Mouse (Mus musculus) kidney, embryonic 16.5 days (tissue): Measurements from ENCODE around the gene Cilp2. TPM values are rescaled to one million over a fixed set of nuclear protein-coding genes. Genes with fewer than 3 reads are reported as not detected.

Source experiments
- ATAC-seq: fragments of 200-750 bp; cut with Nextera tagmentation; 2 replicates; pipeline ENCODE4 v1.8.0; 2017; ENCODE audit warnings: moderate TSS enrichment; ENCODE audit not compliant: low FRiP score, low TSS enrichment
- H3K27ac ChIP-seq: fragments of 300-500 bp; sonication (generic); 2 replicates; pipeline ENCODE4 v1.5.1; 2014; ENCODE audit warnings: low read length
- H3K27me3 ChIP-seq: fragments of 300-500 bp; sonication (generic); 2 replicates; pipeline ENCODE4 v1.6.1; 2014; ENCODE audit warnings: low read length, control low read depth, mixed read lengths; ENCODE audit not compliant: insufficient read depth
- H3K36me3 ChIP-seq: fragments of 300-500 bp; sonication (generic); 2 replicates; pipeline ENCODE4 v1.6.1; 2014; ENCODE audit warnings: low read length, control low read depth, mixed read lengths; ENCODE audit not compliant: insufficient read depth
- H3K4me1 ChIP-seq: fragments of 300-500 bp; sonication (generic); 2 replicates; pipeline ENCODE4 v1.6.1; 2014; ENCODE audit warnings: low read length, control low read depth, mixed read lengths; ENCODE audit not compliant: insufficient read depth
- H3K4me2 ChIP-seq: fragments of 300-500 bp; sonication (generic); replicated peaks from 2 replicates; pipeline ENCODE4 v1.6.1; 2014; ENCODE audit warnings: low read depth, low read length
- H3K4me3 ChIP-seq: fragments of 300-500 bp; sonication (generic); 2 replicates; pipeline ENCODE4 v1.5.1; 2014; ENCODE audit warnings: mild to moderate bottlenecking, low read length
- H3K9ac ChIP-seq: fragments of 300-500 bp; sonication (generic); replicated peaks from 2 replicates; pipeline ENCODE4 v1.6.1; 2014; ENCODE audit warnings: low read length
- H3K9me3 ChIP-seq: fragments of 300-500 bp; sonication (generic); 2 replicates; pipeline ENCODE4 v1.6.1; 2016; ENCODE audit warnings: low read length, control low read depth
- WGBS: fragments of 180-500 bp; shearing (Covaris S2); extraction: QIAGEN DNeasy Blood & Tissue Kit; methylation state at CpG from one replicate; pipeline ENCODE4 v1.1.7; 2014; 5-methylcytosine and 5-hydroxymethylcytosine counted together
- polyA plus RNA-seq: library from polyadenylated mRNA; unstranded; fragments of >200 nt; fragmentation: Nextera tagmentation; extraction: Ambion mirVana; gene quantifications from 2 replicates; pipeline ENCODE4 v1.2.1, GENCODE M21; 2015

Gene Cilp2
- polyA plus RNA-seq, 1 experiment from 2014 or later = 0.94 TPM

DNA sequence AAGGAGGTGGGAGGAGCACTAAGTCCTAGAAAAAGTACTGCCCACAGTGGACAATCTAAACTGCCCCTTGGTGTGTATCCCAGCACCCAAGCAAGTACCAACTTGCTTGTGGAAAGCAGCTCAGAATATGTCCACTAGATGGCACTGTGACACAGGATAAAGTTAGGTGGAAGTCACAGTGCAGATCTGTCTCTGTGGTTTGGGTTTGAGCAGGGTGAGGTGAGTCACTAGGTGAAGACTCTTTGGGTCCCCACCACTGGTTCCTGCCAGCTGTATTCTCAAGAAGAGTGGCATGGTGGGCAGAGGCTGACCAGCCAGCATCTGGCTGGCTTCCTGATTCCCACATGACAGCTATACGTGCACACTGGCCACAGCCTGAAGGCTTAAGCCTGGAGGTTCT, 31.5 kb upstream of the Cilp2 start:
- Histone ChIP-seq H3K4me2 (no peak overlapping the region), H3K9me3 (no peaks in the 10 kb centered on the region), H3K9ac (no peak overlapping the region), H3K4me1 (peaks cover 18% of the 10 kb centered on the region), H3K4me3 (no peak overlapping the region), H3K27ac (no peak overlapping the region; the same call in 1 of the 2 replicates), H3K36me3 (peaks cover 34% of the 10 kb centered on the region), H3K27me3 (no peaks in the 10 kb centered on the region)
- ATAC-seq = peak; percentile 49; the same call in 1 of the 2 replicates
- WGBS = 45% methylated on average over 1 of the region's 1 CpGs

DNA sequence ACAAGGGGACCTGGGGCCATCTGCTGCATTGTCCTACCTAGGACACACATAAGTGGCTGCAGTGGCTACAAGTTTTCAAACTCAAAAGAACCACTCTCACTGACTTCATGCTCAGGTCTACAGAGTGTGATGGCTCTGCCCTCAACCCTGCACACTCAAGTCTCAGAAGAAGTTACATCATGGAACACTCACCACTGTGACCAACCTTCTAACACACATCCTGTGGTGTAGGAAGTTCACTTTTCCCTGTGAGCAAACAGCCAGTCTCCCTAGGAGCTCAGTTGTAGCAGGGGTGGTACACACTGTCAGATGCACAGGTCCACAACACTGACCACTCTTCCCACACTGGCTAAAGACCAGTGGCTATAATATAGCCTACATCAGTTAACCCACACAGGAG, 31.0 kb upstream of the Cilp2 start:
- Histone ChIP-seq H3K9ac (no peak overlapping the region), H3K9me3 (no peaks in the 10 kb centered on the region), H3K27ac (no peak overlapping the region), H3K36me3 (peaks cover 37% of the 10 kb centered on the region), H3K4me1 (peaks cover 18% of the 10 kb centered on the region), H3K27me3 (no peaks in the 10 kb centered on the region), H3K4me2 (no peak overlapping the region), H3K4me3 (no peak overlapping the region)
- ATAC-seq = no peak

DNA sequence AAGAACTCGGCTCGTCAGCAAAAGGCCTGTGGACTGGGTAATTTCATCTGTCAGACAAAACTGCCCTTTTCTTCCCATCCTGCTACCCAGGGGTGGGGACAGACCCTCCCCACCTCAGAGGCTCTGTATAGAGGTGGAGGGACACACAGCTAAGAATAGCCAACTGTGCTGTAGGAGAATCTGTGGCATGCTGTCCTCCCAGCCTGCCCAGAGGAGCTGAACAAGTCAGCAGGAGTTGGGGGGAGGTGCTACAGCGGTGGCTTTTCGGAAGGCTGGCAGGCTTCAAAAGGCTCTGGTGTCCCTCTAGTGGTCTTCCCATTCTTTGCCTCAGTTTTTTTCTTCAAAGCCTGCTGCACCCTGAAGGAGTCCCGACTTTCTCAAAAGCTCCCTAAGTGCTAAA, 28.3 kb upstream of the Cilp2 start:
- ATAC-seq = no peak
- H3K27me3 ChIP-seq = no peaks in the 10 kb centered on the region
- H3K4me2 ChIP-seq = no peak overlapping the region
- 62% methylated on average over 5 of the region's 5 CpGs for WGBS
- H3K9me3 ChIP-seq = no peaks in the 10 kb centered on the region
- H3K4me1 ChIP-seq = peaks cover 10% of the 10 kb centered on the region
- no peak overlapping the region for H3K9ac ChIP-seq
- H3K27ac ChIP-seq = no peak overlapping the region
- peaks cover 65% of the 10 kb centered on the region for H3K36me3 ChIP-seq
- H3K4me3 ChIP-seq = no peak overlapping the region

GRCm38 (mm10) chr8:69914526-69914925, 27.0 kb upstream of the Cilp2 start:
- 84% methylated on average over 4 of the region's 4 CpGs for WGBS
- H3K27ac ChIP-seq = no peak overlapping the region
- no peaks in the 10 kb centered on the region for H3K4me1 ChIP-seq
- no peak overlapping the region for H3K9ac ChIP-seq
- ATAC-seq = no peak
- no peak overlapping the region for H3K4me2 ChIP-seq
- no peaks in the 10 kb centered on the region for H3K9me3 ChIP-seq
- H3K36me3 ChIP-seq = peaks cover 76% of the 10 kb centered on the region
- H3K4me3 ChIP-seq = no peak overlapping the region
- no peaks in the 10 kb centered on the region for H3K27me3 ChIP-seq

GRCm38 (mm10) chr8:69912478-69913074, 25.1 kb upstream of the Cilp2 start:
- whole genome bisulfite sequencing = 85% methylated on average over 12 of the region's 12 CpGs

GRCm38 (mm10) chr8:69911917-69912316, 24.4 kb upstream of the Cilp2 start:
- H3K27me3 ChIP-seq = no peaks in the 10 kb centered on the region
- no peaks in the 10 kb centered on the region for H3K4me1 ChIP-seq
- no peak overlapping the region for H3K9ac ChIP-seq
- H3K4me3 ChIP-seq = no peak overlapping the region
- H3K9me3 ChIP-seq = no peaks in the 10 kb centered on the region
- H3K27ac ChIP-seq = no peak overlapping the region
- no peak for ATAC-seq
- peaks cover 77% of the 10 kb centered on the region for H3K36me3 ChIP-seq
- 89% methylated on average over 13 of the region's 13 CpGs for WGBS
- no peak overlapping the region for H3K4me2 ChIP-seq

More at GRCm38 (mm10) chr8:69912478-69913074, 25.1 kb upstream of the Cilp2 start:
- H3K9ac ChIP-seq = no peak overlapping the region
- no peak overlapping the region for H3K27ac ChIP-seq
- no peaks in the 10 kb centered on the region for H3K9me3 ChIP-seq
- no peak overlapping the region for H3K4me2 ChIP-seq
- no peaks in the 10 kb centered on the region for H3K27me3 ChIP-seq
- H3K4me1 ChIP-seq = no peaks in the 10 kb centered on the region
- H3K36me3 ChIP-seq = peaks cover 82% of the 10 kb centered on the region
- ATAC-seq = no peak
- H3K4me3 ChIP-seq = no peak overlapping the region

DNA sequence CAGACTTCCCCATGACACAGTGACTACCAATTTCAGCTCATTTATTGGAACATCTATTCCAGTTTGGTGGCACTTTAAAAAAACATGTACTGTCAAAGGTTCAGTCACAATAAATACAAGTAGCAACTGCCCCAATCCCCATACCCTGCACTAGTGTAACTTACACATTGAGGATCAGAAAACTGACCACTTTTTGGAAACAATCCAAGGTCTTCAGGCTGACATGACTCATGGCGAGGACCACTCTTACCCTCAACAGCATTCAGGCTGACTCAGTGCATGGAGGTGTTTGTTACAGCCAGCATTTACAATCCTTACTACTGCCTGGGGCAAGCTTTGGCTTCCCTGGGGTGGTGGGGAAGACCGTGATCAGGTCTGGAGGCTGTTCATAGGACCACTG, 19.6 kb upstream of the Cilp2 start:
- WGBS = 86% methylated on average over 2 of the region's 2 CpGs
- no peak overlapping the region for H3K27ac ChIP-seq

GRCm38 (mm10) chr8:69906260-69906659, 18.8 kb upstream of the Cilp2 start:
- Histone ChIP-seq H3K4me1 (peaks cover 23% of the 10 kb centered on the region; the same call in 1 of the 2 replicates), H3K9ac (no peak overlapping the region)
- WGBS = 92% methylated on average over 2 of the region's 2 CpGs

More for the DNA sequence above, 19.6 kb upstream of the Cilp2 start:
- Histone ChIP-seq H3K4me3 (no peak overlapping the region), H3K9ac (no peak overlapping the region), H3K4me2 (no peak overlapping the region), H3K27me3 (no peaks in the 10 kb centered on the region), H3K36me3 (peaks cover 39% of the 10 kb centered on the region), H3K9me3 (no peaks in the 10 kb centered on the region), H3K4me1 (peaks cover 20% of the 10 kb centered on the region; the same call in 1 of the 2 replicates)
- no peak for ATAC-seq

GRCm38 (mm10) chr8:69904096-69904495, 16.6 kb upstream of the Cilp2 start:
- Histone ChIP-seq H3K9me3 (no peaks in the 10 kb centered on the region), H3K4me3 (peak overlapping the region; percentile 83), H3K9ac (peak overlapping the region; percentile 87; the same call in 1 of the 2 replicates), H3K27me3 (no peaks in the 10 kb centered on the region), H3K4me1 (peaks cover 38% of the 10 kb centered on the region), H3K4me2 (peak overlapping the region; percentile 88; the same call in 1 of the 2 replicates), H3K27ac (no peak overlapping the region), H3K36me3 (peaks cover 13% of the 10 kb centered on the region)
- ATAC-seq = no peak
- WGBS = 75% methylated on average over 8 of the region's 8 CpGs

More at GRCm38 (mm10) chr8:69906260-69906659, 18.8 kb upstream of the Cilp2 start:
- no peak overlapping the region for H3K4me2 ChIP-seq
- ATAC-seq = no peak
- no peaks in the 10 kb centered on the region for H3K9me3 ChIP-seq
- H3K4me3 ChIP-seq = no peak overlapping the region
- no peaks in the 10 kb centered on the region for H3K27me3 ChIP-seq
- H3K36me3 ChIP-seq = peaks cover 30% of the 10 kb centered on the region
- no peak overlapping the region for H3K27ac ChIP-seq

GRCm38 (mm10) chr8:69903063-69903542, 15.6 kb upstream of the Cilp2 start:
- Histone ChIP-seq H3K4me3 (peak overlapping the region; percentile 83), H3K4me1 (peaks cover 39% of the 10 kb centered on the region), H3K4me2 (peak overlapping the region; percentile 88), H3K9me3 (no peaks in the 10 kb centered on the region), H3K36me3 (peaks cover 14% of the 10 kb centered on the region; the same call in 1 of the 2 replicates), H3K27me3 (no peaks in the 10 kb centered on the region), H3K9ac (peak overlapping the region; percentile 87), H3K27ac (peak overlapping the region; percentile 94)
- peak; percentile 88 for ATAC-seq
- WGBS = 0% methylated on average over 45 of the region's 45 CpGs
